Mouse (Mus musculus) retina, adult 2 months (tissue): ENCODE measurements around the gene Ing2.

Source experiments
- DNase-seq: peaks from one replicate; pipeline ENCODE4 v3.0.0-alpha.2; 2012; ENCODE audit warnings: low read depth, low spot score

Gene Ing2

GRCm38 (mm10) chr8:47675786-47676185 is 430 bp upstream of the Ing2 start:
- peak; percentile 86 for DNase-seq

- DNase-seq: no peak
Observed at GRCm38 (mm10) chr8:47674140-47674776, 1.1 kb downstream of the Ing2 start.

GRCm38 (mm10) chr8:47673317-47674139 is 1.8 kb downstream of the Ing2 start:
- peak; percentile 63 for DNase-seq

GRCm38 (mm10) chr8:47664231-47664785 is 11.0 kb downstream of the Ing2 start:
- no peak for DNase-seq

- no peak for DNase-seq
Observed at GRCm38 (mm10) chr8:47663201-47663600, 12.2 kb downstream of the Ing2 start.

GRCm38 (mm10) chr8:47662716-47663115 is 12.6 kb downstream of the Ing2 start:
- DNase-seq: no peak

- DNase-seq: no peak
Observed at GRCm38 (mm10) chr8:47660394-47660793, 15.0 kb downstream of the Ing2 start.

- no peak for DNase-seq
Observed at GRCm38 (mm10) chr8:47659463-47659862, 15.9 kb downstream of the Ing2 start.

- no peak for DNase-seq
Observed at GRCm38 (mm10) chr8:47654406-47654805, 20.9 kb downstream of the Ing2 start.

GRCm38 (mm10) chr8:47652737-47653076 is 22.6 kb downstream of the Ing2 start:
- DNase-seq: no peak

GRCm38 (mm10) chr8:47651913-47652736 is 23.2 kb downstream of the Ing2 start:
- DNase-seq: peak; percentile 70

GRCm38 (mm10) chr8:47650853-47651252 is 24.5 kb downstream of the Ing2 start:
- no peak for DNase-seq

GRCm38 (mm10) chr8:47649551-47649950 is 25.8 kb downstream of the Ing2 start:
- no peak for DNase-seq

- DNase-seq: no peak
Observed at GRCm38 (mm10) chr8:47642514-47643064, 32.8 kb downstream of the Ing2 start.

GRCm38 (mm10) chr8:47637152-47637551 is 38.2 kb downstream of the Ing2 start:
- DNase-seq: no peak

- no peak for DNase-seq
Observed at GRCm38 (mm10) chr8:47636032-47636431, 39.3 kb downstream of the Ing2 start.

- DNase-seq: no peak
Observed at GRCm38 (mm10) chr8:47634791-47635341, 40.5 kb downstream of the Ing2 start.

GRCm38 (mm10) chr8:47621144-47621543 is 54.2 kb downstream of the Ing2 start:
- no peak for DNase-seq
